Mouse (Mus musculus): ENCODE data around the gene Ahsa1. TPM values are rescaled to one million over a fixed set of nuclear protein-coding genes. Genes with fewer than 3 reads are reported as not detected.

Gene Ahsa1
- polyA plus RNA-seq, 1 experiment from 2014 or later, result 169 TPM

Small RNA genes within 50 kb of the gene (microRNA-seq; reads per million reads assigned to microRNA genes)
- not detected for gene Gm47293

Other genes with a start within 250 kb of the Ahsa1 start
- 13.8 and 16.2 TPM in 2 replicates for gene Tmem63c, start 245.1 kb upstream of the Ahsa1 start, polyA plus RNA-seq (2014; fragmentation: Nextera tagmentation; extraction: Ambion mirVana)
- gene Ngb, start 163.9 kb upstream of the Ahsa1 start, polyA plus RNA-seq (2014; fragmentation: Nextera tagmentation; extraction: Ambion mirVana), result 3.2 and 5.0 TPM in 2 replicates
- gene Gstz1, start 119.3 kb upstream of the Ahsa1 start, polyA plus RNA-seq (2014; fragmentation: Nextera tagmentation; extraction: Ambion mirVana), result 26.6 and 31.9 TPM in 2 replicates
- 15.1 and 19.6 TPM in 2 replicates for gene Pomt2, start 118.5 kb upstream of the Ahsa1 start, polyA plus RNA-seq (2014; fragmentation: Nextera tagmentation; extraction: Ambion mirVana)
- gene Samd15, start 66.8 kb upstream of the Ahsa1 start, polyA plus RNA-seq (2014; fragmentation: Nextera tagmentation; extraction: Ambion mirVana), result 1.3 and 1.6 TPM in 2 replicates
- gene Tmed8, start 66.0 kb upstream of the Ahsa1 start, polyA plus RNA-seq (2014; fragmentation: Nextera tagmentation; extraction: Ambion mirVana), result 6.9 and 7.8 TPM in 2 replicates
- 1.7 and 2.4 TPM in 2 replicates for gene Noxred1, start 27.7 kb upstream of the Ahsa1 start, polyA plus RNA-seq (2014; fragmentation: Nextera tagmentation; extraction: Ambion mirVana)
- 56.7 and 58.9 TPM in 2 replicates for gene Vipas39, start 223 bp upstream of the Ahsa1 start, polyA plus RNA-seq (2014; fragmentation: Nextera tagmentation; extraction: Ambion mirVana)
- gene Ism2, start 33.2 kb downstream of the Ahsa1 start, polyA plus RNA-seq (2014; fragmentation: Nextera tagmentation; extraction: Ambion mirVana), result 0.86 and 1.3 TPM in 2 replicates
- gene Sptlc2, start 121.9 kb downstream of the Ahsa1 start, polyA plus RNA-seq (2014; fragmentation: Nextera tagmentation; extraction: Ambion mirVana), result 72.0 and 72.5 TPM in 2 replicates
- gene Slirp, start 177.4 kb downstream of the Ahsa1 start, polyA plus RNA-seq (2014; fragmentation: Nextera tagmentation; extraction: Ambion mirVana), result 195 and 248 TPM in 2 replicates
- gene Alkbh1, start 177.5 kb downstream of the Ahsa1 start, polyA plus RNA-seq (2014; fragmentation: Nextera tagmentation; extraction: Ambion mirVana), result 28.7 and 36.3 TPM in 2 replicates
- gene Snw1, start 205.8 kb downstream of the Ahsa1 start, polyA plus RNA-seq (2014; fragmentation: Nextera tagmentation; extraction: Ambion mirVana), result 101 and 102 TPM in 2 replicates
- gene Gm5788, start 228.2 kb downstream of the Ahsa1 start, polyA plus RNA-seq (2014; fragmentation: Nextera tagmentation; extraction: Ambion mirVana), result not detected in 2 replicates
- not detected in 2 replicates for gene Gm8300, start 247.8 kb downstream of the Ahsa1 start, polyA plus RNA-seq (2014; fragmentation: Nextera tagmentation; extraction: Ambion mirVana)

Data from hindbrain, embryonic 14.5 days (tissue).